Mouse (Mus musculus) spleen, adult 2 months (tissue): ENCODE results near the gene Ttll13.

ENCODE experiments used
- CTCF ChIP-seq: fragments of 200-500 bp; IDR thresholded peaks from 2 replicates; pipeline ENCODE4 v1.5.1; 2011; ENCODE audit warnings: mild to moderate bottlenecking, inconsistent platforms; ENCODE audit not compliant: insufficient read depth, insufficient read length, insufficient replicate concordance; ENCODE audit errors: extremely low read depth
- POLR2A ChIP-seq: fragments of 200-500 bp; IDR thresholded peaks from 2 replicates; pipeline ENCODE4 v1.6.1; 2011; ENCODE audit warnings: low read depth, low read length, inconsistent platforms

GRCm38 (mm10) chr7:80204961-80205360, 41.2 kb upstream of the Ttll13 start:
- TF ChIP-seq CTCF: no peak
- no peak for TF ChIP-seq POLR2A
